Mouse (Mus musculus) large intestine, adult 2 months (tissue): ENCODE data around the gene Gm6592. TPM values are rescaled to one million over a fixed set of nuclear protein-coding genes. Genes with fewer than 3 reads are reported as not detected.
"Not testable (repeated sequence)": the region's sequence is repeated elsewhere in the genome, so short reads cannot be mapped to it uniquely, and the experiment has no call there.

Experiments
- DNase-seq: peaks from one replicate; pipeline ENCODE4 v3.0.0-alpha.2; 2012; ENCODE audit warnings: low read depth, low spot score
- WGBS: fragments of 180-500 bp; shearing (Covaris S2); methylation state at CpG from one replicate; pipeline ENCODE4 v1.1.7; 2018; 5-methylcytosine and 5-hydroxymethylcytosine counted together
- polyA plus RNA-seq: library from polyadenylated mRNA; depleted of rRNA; stranded (reverse); fragments of >200 nt; gene quantifications from 2 replicates; pipeline ENCODE4 v1.2.3, GENCODE M21; 2012; rRNA removed

Gene Gm6592
- not detected in 2 replicates for polyA plus RNA-seq

- WGBS = 74% methylated on average over 1 of the region's 1 CpGs
Measured at GRCm38 (mm10) chrX:8843694-8844093, at the start of gene Gm6592. TSS of gene Gm6592 (plus strand) at chrX:8843994.

GRCm38 (mm10) chrX:8803391-8803790 is 40.4 kb upstream of the Gm6592 start, which contains the start of gene Ssxb5:
TSS of gene Ssxb5 (plus strand) at chrX:8803691.
- WGBS = 83% methylated on average over 4 of the region's 4 CpGs
- not testable (repeated sequence) for DNase-seq

More at GRCm38 (mm10) chrX:8843694-8844093, at the start of gene Gm6592:
- DNase-seq = no peak

GRCm38 (mm10) chrX:8832043-8832442 is 11.8 kb upstream of the Gm6592 start:
- no peak for DNase-seq

GRCm38 (mm10) chrX:8852486-8852885 is 8.7 kb downstream of the Gm6592 start:
- 91% methylated on average over 10 of the region's 10 CpGs for WGBS

GRCm38 (mm10) chrX:8864331-8864730 is 20.5 kb downstream of the Gm6592 start:
- peak; percentile 22 for DNase-seq
- WGBS = 3% methylated on average over 3 of the region's 3 CpGs

More at GRCm38 (mm10) chrX:8852486-8852885, 8.7 kb downstream of the Gm6592 start:
- no peak for DNase-seq

- WGBS = 90% methylated on average over 4 of the region's 4 CpGs
Measured at GRCm38 (mm10) chrX:8873953-8874352, 30.2 kb downstream of the Gm6592 start, which contains the start of gene Gm5751. TSS of gene Gm5751 (plus strand) at chrX:8874253.

GRCm38 (mm10) chrX:8884336-8884735 is 40.5 kb downstream of the Gm6592 start:
- 80% methylated on average over 4 of the region's 4 CpGs for WGBS
- no peak for DNase-seq

More at GRCm38 (mm10) chrX:8873953-8874352, 30.2 kb downstream of the Gm6592 start, which contains the start of gene Gm5751:
- not testable (repeated sequence) for DNase-seq

GRCm38 (mm10) chrX:8891975-8892342 is 48.2 kb downstream of the Gm6592 start:
- 48% methylated on average over 3 of the region's 9 CpGs for WGBS
- DNase-seq = no peak

- 10% methylated on average over 72 of the region's 95 CpGs for WGBS
- DNase-seq = peak; percentile 16
Measured at GRCm38 (mm10) chrX:8892343-8893155, 48.8 kb downstream of the Gm6592 start, which contains the start of gene B630019K06Rik. TSS of gene B630019K06Rik (plus strand) at chrX:8892382.

GRCm38 (mm10) chrX:8893182-8893651 is 49.4 kb downstream of the Gm6592 start:
- no peak for DNase-seq
- WGBS = 24% methylated on average over 34 of the region's 42 CpGs

Other genes with a start within 250 kb of the Gm6592 start
- gene Ssxb8, start 153.2 kb upstream of the Gm6592 start, polyA plus RNA-seq = not detected in 2 replicates
- gene Ssx9, start 95.6 kb upstream of the Gm6592 start, polyA plus RNA-seq = not detected in 2 replicates
- not detected in 2 replicates for gene Ssxb5, start 40.3 kb upstream of the Gm6592 start, polyA plus RNA-seq
- not detected in 2 replicates for gene Gm5751, start 30.3 kb downstream of the Gm6592 start, polyA plus RNA-seq
- gene B630019K06Rik, start 48.4 kb downstream of the Gm6592 start, polyA plus RNA-seq = 0.36 and 0.47 TPM in 2 replicates
- not detected in 2 replicates for gene Fthl17b, start 119.0 kb downstream of the Gm6592 start, polyA plus RNA-seq
- gene Fthl17c, start 132.6 kb downstream of the Gm6592 start, polyA plus RNA-seq = not detected in 2 replicates
- gene Fthl17d, start 142.8 kb downstream of the Gm6592 start, polyA plus RNA-seq = not detected in 2 replicates
- not detected in 2 replicates for gene Fthl17e, start 189.5 kb downstream of the Gm6592 start, polyA plus RNA-seq
- not detected in 2 replicates for gene Fthl17f, start 219.0 kb downstream of the Gm6592 start, polyA plus RNA-seq